Mouse (Mus musculus) liver, embryonic 13.5 days (tissue): ENCODE measurements around the gene Tmem179. TPM values are rescaled to one million over a fixed set of nuclear protein-coding genes. Genes with fewer than 3 reads are reported as not detected.

Experiments
- ATAC-seq: fragments of 200-750 bp; cut with Nextera tagmentation; 2 replicates; pipeline ENCODE4 v1.8.0; 2017; ENCODE audit warnings: low read depth, mild to moderate bottlenecking, moderate number of reproducible peaks, moderate library complexity
- DNase-seq: peaks from one replicate; pipeline ENCODE4 v3.0.0; 2022
- H3K27ac ChIP-seq: fragments of 300-500 bp; sonication (generic); 2 replicates; pipeline ENCODE4 v1.5.1; 2015; ENCODE audit warnings: moderate library complexity, mild to moderate bottlenecking, inconsistent platforms
- H3K27me3 ChIP-seq: fragments of 300-500 bp; sonication (generic); 2 replicates; pipeline ENCODE4 v1.6.1; 2015; ENCODE audit warnings: mild to moderate bottlenecking, inconsistent platforms
- H3K36me3 ChIP-seq: fragments of 300-500 bp; sonication (generic); 2 replicates; pipeline ENCODE4 v1.6.1; 2015; ENCODE audit warnings: mild to moderate bottlenecking, inconsistent platforms
- H3K4me1 ChIP-seq: fragments of 300-500 bp; sonication (generic); replicated peaks from 2 replicates; pipeline ENCODE4 v1.6.1; 2015; ENCODE audit warnings: inconsistent platforms
- H3K4me2 ChIP-seq: fragments of 300-500 bp; sonication (generic); 2 replicates; pipeline ENCODE4 v1.6.1; 2015; ENCODE audit warnings: inconsistent platforms, mild to moderate bottlenecking, moderate library complexity
- H3K4me3 ChIP-seq: fragments of 300-500 bp; sonication (generic); replicated peaks from 2 replicates; pipeline ENCODE4 v1.5.1; 2015; ENCODE audit warnings: mild to moderate bottlenecking, inconsistent platforms
- H3K9ac ChIP-seq: fragments of 300-500 bp; sonication (generic); 2 replicates; pipeline ENCODE4 v1.6.1; 2015; ENCODE audit warnings: mild to moderate bottlenecking, inconsistent platforms
- H3K9me3 ChIP-seq: fragments of 300-500 bp; sonication (generic); replicated peaks from 2 replicates; pipeline ENCODE4 v1.6.1; 2016; ENCODE audit warnings: inconsistent platforms
- WGBS: fragments of 180-500 bp; shearing (Covaris S2); methylation state at CpG from one replicate; pipeline ENCODE4 v1.1.7; 2015; ENCODE audit not compliant: insufficient replicate concordance; 5-methylcytosine and 5-hydroxymethylcytosine counted together
- polyA plus RNA-seq: library from polyadenylated mRNA; unstranded; fragments of >200 nt; fragmentation: Nextera tagmentation; extraction: Ambion mirVana; gene quantifications from 2 replicates; pipeline ENCODE4 v1.2.1, GENCODE M21; 2015

Gene Tmem179
- 0.07 and 0.10 TPM in 2 replicates for polyA plus RNA-seq

- peak; percentile 19 for DNase-seq
- no peak within 1 kb of the TSS for H3K4me3 ChIP-seq
These were observed at the start of gene Tmem179 for GRCm38 (mm10) chr12:112516697-112517337. TSS of gene Tmem179 (minus strand) at chr12:112516747.

GRCm38 (mm10) chr12:112563011-112563410 is 46.5 kb upstream of the Tmem179 start:
- Histone ChIP-seq H3K27me3 (no peaks in the 10 kb centered on the region), H3K27ac (no peak overlapping the region), H3K4me3 (no peak overlapping the region), H3K4me1 (peaks cover 13% of the 10 kb centered on the region), H3K36me3 (no peaks in the 10 kb centered on the region), H3K9ac (no peak overlapping the region), H3K9me3 (no peaks in the 10 kb centered on the region), H3K4me2 (no peak overlapping the region)
- ATAC-seq (no peak), DNase-seq (no peak)
- WGBS: 64% methylated on average over 6 of the region's 6 CpGs

More at GRCm38 (mm10) chr12:112516697-112517337, at the start of gene Tmem179:
- Histone ChIP-seq H3K4me2 (no peak within 1 kb of the TSS), H3K27me3 (peaks cover 7% of the 10 kb centered on the region), H3K9me3 (no peaks in the 10 kb centered on the region), H3K4me1 (peaks cover 23% of the 10 kb centered on the region), H3K9ac (no peak within 1 kb of the TSS), H3K27ac (no peak within 1 kb of the TSS), H3K36me3 (no peaks in the 10 kb centered on the region)
- ATAC-seq: peak; percentile 49
- 7% methylated on average over 14 of the region's 14 CpGs for WGBS

- Histone ChIP-seq H3K9me3 (no peaks in the 10 kb centered on the region), H3K9ac (no peak overlapping the region), H3K4me2 (no peak overlapping the region)
These were observed 45.9 kb upstream of the Tmem179 start for GRCm38 (mm10) chr12:112562462-112562861.

GRCm38 (mm10) chr12:112561163-112561562 is 44.6 kb upstream of the Tmem179 start:
- Histone ChIP-seq H3K27ac (no peak overlapping the region), H3K4me1 (peaks cover 13% of the 10 kb centered on the region), H3K4me3 (no peak overlapping the region), H3K4me2 (no peak overlapping the region), H3K9me3 (no peaks in the 10 kb centered on the region), H3K27me3 (no peaks in the 10 kb centered on the region), H3K9ac (no peak overlapping the region), H3K36me3 (no peaks in the 10 kb centered on the region)
- 56% methylated on average over 3 of the region's 3 CpGs for WGBS
- ATAC-seq (no peak), DNase-seq (no peak)

More at GRCm38 (mm10) chr12:112562462-112562861, 45.9 kb upstream of the Tmem179 start:
- Histone ChIP-seq H3K36me3 (no peaks in the 10 kb centered on the region), H3K27ac (no peak overlapping the region), H3K4me3 (no peak overlapping the region), H3K27me3 (no peaks in the 10 kb centered on the region), H3K4me1 (peaks cover 13% of the 10 kb centered on the region)
- DNase-seq (no peak), ATAC-seq (no peak)
- WGBS: 54% methylated on average over 5 of the region's 5 CpGs

GRCm38 (mm10) chr12:112560176-112560797 is 43.7 kb upstream of the Tmem179 start:
- Histone ChIP-seq H3K4me3 (no peak overlapping the region), H3K4me2 (no peak overlapping the region), H3K9ac (no peak overlapping the region), H3K27ac (no peak overlapping the region; the same call in 1 of the 2 replicates), H3K9me3 (no peaks in the 10 kb centered on the region), H3K36me3 (no peaks in the 10 kb centered on the region), H3K27me3 (no peaks in the 10 kb centered on the region), H3K4me1 (peaks cover 13% of the 10 kb centered on the region)
- ATAC-seq: peak; percentile 56
- DNase-seq: no peak
- WGBS: 52% methylated on average over 5 of the region's 5 CpGs

DNA sequence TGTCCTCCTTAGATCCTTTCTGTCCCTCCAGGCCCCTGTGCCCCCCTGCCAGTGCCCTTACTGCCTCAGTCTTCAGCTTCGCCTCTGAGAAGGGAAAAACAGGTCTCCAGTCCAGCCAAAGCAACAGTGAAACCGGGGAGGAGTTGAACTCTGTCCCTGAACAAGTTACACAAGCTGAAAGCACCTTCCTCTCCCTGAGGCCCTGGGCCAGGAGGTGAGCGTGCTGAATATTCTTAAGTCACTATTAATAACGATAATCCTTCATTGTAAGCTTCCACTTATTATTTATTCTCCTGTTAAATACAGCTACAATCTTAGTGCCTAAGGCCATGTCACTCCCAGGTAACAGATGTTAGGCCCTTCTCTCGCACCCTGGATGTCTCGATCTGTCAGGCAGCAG is 43.1 kb upstream of the Tmem179 start:
- Histone ChIP-seq H3K27me3 (no peaks in the 10 kb centered on the region), H3K9me3 (no peaks in the 10 kb centered on the region), H3K4me3 (no peak overlapping the region), H3K4me1 (peaks cover 13% of the 10 kb centered on the region), H3K4me2 (no peak overlapping the region), H3K9ac (no peak overlapping the region), H3K27ac (no peak overlapping the region; the same call in 1 of the 2 replicates), H3K36me3 (no peaks in the 10 kb centered on the region)
- DNase-seq (no peak), ATAC-seq (no peak; the same call in 1 of the 2 replicates)
- 55% methylated on average over 6 of the region's 6 CpGs for WGBS

- Histone ChIP-seq H3K9ac (no peak overlapping the region), H3K36me3 (no peaks in the 10 kb centered on the region), H3K27ac (no peak overlapping the region; the same call in 1 of the 2 replicates), H3K4me1 (peaks cover 13% of the 10 kb centered on the region), H3K4me2 (no peak overlapping the region), H3K9me3 (no peaks in the 10 kb centered on the region), H3K4me3 (no peak overlapping the region), H3K27me3 (no peaks in the 10 kb centered on the region)
- ATAC-seq: peak; percentile 16; the same call in 1 of the 2 replicates
- WGBS: 41% methylated on average over 3 of the region's 3 CpGs
- no peak for DNase-seq
These were observed 42.7 kb upstream of the Tmem179 start for GRCm38 (mm10) chr12:112559231-112559630.

DNA sequence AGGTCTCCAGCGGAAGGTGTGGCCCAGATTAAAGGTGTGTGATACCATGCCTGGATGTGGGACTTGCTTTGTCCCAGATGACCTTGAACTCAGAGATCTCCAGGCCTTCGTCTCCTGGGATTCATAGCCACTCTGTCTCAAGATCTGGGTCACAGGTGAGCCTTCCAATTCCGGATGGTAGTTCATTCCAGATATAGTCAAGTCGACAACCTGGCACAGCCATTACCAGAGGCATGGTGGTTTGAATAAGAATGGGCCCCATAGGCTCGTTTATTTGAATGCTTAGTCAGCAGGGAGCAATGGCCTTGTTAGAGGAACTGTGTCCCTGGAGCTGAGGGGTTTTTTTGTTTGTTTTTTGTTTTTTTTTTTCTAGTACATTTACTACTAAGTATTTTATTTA is 40.7 kb upstream of the Tmem179 start:
- Histone ChIP-seq H3K27me3 (no peaks in the 10 kb centered on the region), H3K4me2 (no peak overlapping the region), H3K9me3 (no peaks in the 10 kb centered on the region), H3K4me1 (peaks cover 13% of the 10 kb centered on the region), H3K36me3 (no peaks in the 10 kb centered on the region), H3K9ac (no peak overlapping the region), H3K27ac (no peak overlapping the region), H3K4me3 (no peak overlapping the region)
- WGBS: 63% methylated on average over 5 of the region's 5 CpGs
- DNase-seq (no peak), ATAC-seq (no peak)

DNA sequence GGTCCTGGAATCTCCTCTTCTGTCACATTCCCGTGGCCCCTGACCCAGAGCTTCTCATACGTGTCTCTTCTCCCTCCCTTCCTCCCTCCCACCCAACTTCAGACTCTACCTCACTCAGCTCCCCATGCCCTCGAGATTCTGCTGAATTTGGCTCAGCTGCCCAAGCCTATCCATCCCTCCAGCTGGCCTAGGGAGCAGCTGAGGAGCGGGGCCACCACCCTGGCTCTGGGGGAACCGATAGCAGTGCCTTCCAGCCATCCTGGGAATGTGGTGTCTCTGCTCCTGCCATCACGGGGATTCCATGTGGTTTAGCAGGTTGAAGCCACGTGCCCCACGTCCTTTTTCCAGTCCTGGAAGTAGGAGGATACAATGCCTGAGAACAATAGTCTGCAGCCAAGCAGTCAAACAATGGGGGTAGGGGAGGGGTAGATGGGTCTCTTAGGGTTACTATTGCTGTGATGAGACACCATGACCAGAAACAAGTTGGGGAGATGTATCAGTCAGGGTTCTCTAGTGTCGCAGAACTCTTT is 40.0 kb upstream of the Tmem179 start:
- DNase-seq (no peak), ATAC-seq (no peak)
- no peak overlapping the region for H3K4me3 ChIP-seq
- H3K9me3 ChIP-seq: no peaks in the 10 kb centered on the region
- H3K9ac ChIP-seq: no peak overlapping the region
- peaks cover 13% of the 10 kb centered on the region for H3K4me1 ChIP-seq
- WGBS: 50% methylated on average over 9 of the region's 9 CpGs
- H3K36me3 ChIP-seq: no peaks in the 10 kb centered on the region
- H3K4me2 ChIP-seq: no peak overlapping the region
- H3K27ac ChIP-seq: no peak overlapping the region
- no peaks in the 10 kb centered on the region for H3K27me3 ChIP-seq

- H3K9ac ChIP-seq: no peak overlapping the region
- peaks cover 11% of the 10 kb centered on the region for H3K4me1 ChIP-seq
- no peak for DNase-seq
- H3K27me3 ChIP-seq: no peaks in the 10 kb centered on the region
- H3K9me3 ChIP-seq: no peaks in the 10 kb centered on the region
- H3K27ac ChIP-seq: no peak overlapping the region
- ATAC-seq: no peak
- WGBS: 39% methylated on average over 12 of the region's 12 CpGs
- H3K36me3 ChIP-seq: no peaks in the 10 kb centered on the region
- H3K4me2 ChIP-seq: no peak overlapping the region
- H3K4me3 ChIP-seq: no peak overlapping the region
These were observed 38.4 kb upstream of the Tmem179 start for GRCm38 (mm10) chr12:112554900-112555299.

DNA sequence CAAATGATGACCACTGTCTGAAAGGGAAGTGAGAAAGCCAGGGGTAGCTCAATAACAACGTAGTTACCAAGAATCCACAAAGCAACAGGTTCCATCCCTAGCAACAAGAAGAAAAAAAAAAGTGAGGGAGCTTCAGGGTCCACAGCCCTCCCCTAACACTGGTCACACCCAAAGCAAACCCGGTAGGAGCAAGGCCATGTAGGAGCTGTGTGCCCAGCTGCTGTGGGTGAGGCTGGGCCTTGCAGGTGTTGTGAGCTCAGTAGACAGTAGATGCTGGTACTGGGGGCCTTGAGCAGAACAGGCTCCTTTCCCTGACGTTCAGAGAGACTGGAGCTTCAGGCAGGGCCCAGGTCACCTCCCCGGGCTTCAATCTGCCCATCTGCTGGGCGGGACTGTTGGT is 36.0 kb upstream of the Tmem179 start:
- no peaks in the 10 kb centered on the region for H3K27me3 ChIP-seq
- DNase-seq (no peak), ATAC-seq (no peak)
- no peaks in the 10 kb centered on the region for H3K36me3 ChIP-seq
- 42% methylated on average over 5 of the region's 5 CpGs for WGBS
- H3K9ac ChIP-seq: no peak overlapping the region
- no peak overlapping the region for H3K4me3 ChIP-seq
- H3K27ac ChIP-seq: no peak overlapping the region
- H3K4me2 ChIP-seq: no peak overlapping the region
- no peaks in the 10 kb centered on the region for H3K9me3 ChIP-seq
- no peaks in the 10 kb centered on the region for H3K4me1 ChIP-seq
